Mouse (Mus musculus) neural tube, embryonic 11.5 days (tissue): ENCODE results near the gene Pde4d. TPM values are rescaled to one million over a fixed set of nuclear protein-coding genes. Genes with fewer than 3 reads are reported as not detected.

Experiments used
- ATAC-seq: fragments of 200-750 bp; cut with Nextera tagmentation; 2 replicates; pipeline ENCODE4 v1.8.0; 2017; ENCODE audit warnings: moderate number of reproducible peaks, mild to moderate bottlenecking, moderate TSS enrichment, moderate library complexity; ENCODE audit not compliant: insufficient read depth, low FRiP score, low TSS enrichment
- DNase-seq: peaks from one replicate; pipeline ENCODE4 v3.0.0-alpha.2; 2015; ENCODE audit warnings: low spot score
- H3K27ac ChIP-seq: fragments of 300-500 bp; sonication (generic); 2 replicates; pipeline ENCODE4 v1.5.1; 2014; ENCODE audit warnings: low read depth, mild to moderate bottlenecking, low read length
- H3K27me3 ChIP-seq: fragments of 300-500 bp; sonication (generic); 2 replicates; pipeline ENCODE4 v1.6.1; 2014; ENCODE audit warnings: mild to moderate bottlenecking, low read length, mixed read lengths; ENCODE audit not compliant: control insufficient read depth, insufficient read depth
- H3K36me3 ChIP-seq: fragments of 300-500 bp; sonication (generic); 2 replicates; pipeline ENCODE4 v1.6.1; 2014; ENCODE audit warnings: mild to moderate bottlenecking, low read length, moderate library complexity, mixed read lengths; ENCODE audit not compliant: control insufficient read depth, insufficient read depth
- H3K4me1 ChIP-seq: fragments of 300-500 bp; sonication (generic); 2 replicates; pipeline ENCODE4 v1.6.1; 2014; ENCODE audit warnings: low read length, mixed read lengths; ENCODE audit not compliant: control insufficient read depth, insufficient read depth
- H3K4me2 ChIP-seq: fragments of 300-500 bp; sonication (generic); 2 replicates; pipeline ENCODE4 v1.6.1; 2014; ENCODE audit warnings: low read depth, mild to moderate bottlenecking, moderate library complexity
- H3K4me3 ChIP-seq: fragments of 300-500 bp; sonication (generic); 2 replicates; pipeline ENCODE4 v1.5.1; 2014; ENCODE audit warnings: low read depth, low read length
- H3K9ac ChIP-seq: fragments of 300-500 bp; sonication (generic); 2 replicates; pipeline ENCODE4 v1.6.1; 2014; ENCODE audit warnings: mild to moderate bottlenecking, low read length
- H3K9me3 ChIP-seq: fragments of 300-500 bp; sonication (generic); 2 replicates; pipeline ENCODE4 v1.6.1; 2016; ENCODE audit warnings: low read length; ENCODE audit not compliant: control insufficient read depth
- WGBS: fragments of 180-500 bp; shearing (Covaris S2); extraction: QIAGEN DNeasy Blood & Tissue Kit; methylation state at CpG from one replicate; pipeline ENCODE4 v1.1.7; 2014; 5-methylcytosine and 5-hydroxymethylcytosine counted together
- polyA plus RNA-seq: library from polyadenylated mRNA; unstranded; fragments of >200 nt; fragmentation: Nextera tagmentation; extraction: Ambion mirVana; gene quantifications from 2 replicates; pipeline ENCODE4 v1.2.1, GENCODE M21; 2014

Gene Pde4d
- polyA plus RNA-seq, 1 experiment from 2014 or later = 11.1 TPM

- Histone ChIP-seq H3K4me1 (no peaks in the 10 kb centered on the region), H3K4me2 (no peak overlapping the region), H3K4me3 (no peak overlapping the region), H3K36me3 (no peaks in the 10 kb centered on the region), H3K27ac (no peak overlapping the region), H3K9me3 (no peaks in the 10 kb centered on the region), H3K9ac (no peak overlapping the region), H3K27me3 (no peaks in the 10 kb centered on the region)
- 89% methylated on average over 7 of the region's 7 CpGs for WGBS
- ATAC-seq (no peak), DNase-seq (no peak)
Observed at GRCm38 (mm10) chr13:109944822-109945551, 1495.2 kb downstream of the Pde4d start.

GRCm38 (mm10) chr13:109951466-109951865 lies 1501.7 kb downstream of the Pde4d start:
- Histone ChIP-seq H3K4me2 (no peak overlapping the region), H3K27me3 (no peaks in the 10 kb centered on the region), H3K4me3 (no peak overlapping the region), H3K27ac (no peak overlapping the region), H3K4me1 (no peaks in the 10 kb centered on the region), H3K9ac (no peak overlapping the region), H3K9me3 (no peaks in the 10 kb centered on the region), H3K36me3 (no peaks in the 10 kb centered on the region)
- DNase-seq (no peak), ATAC-seq (no peak)
- WGBS = 72% methylated on average over 14 of the region's 14 CpGs

- H3K27ac ChIP-seq = no peak overlapping the region
- no peak overlapping the region for H3K9ac ChIP-seq
- WGBS = 96% methylated on average over 8 of the region's 8 CpGs
- H3K36me3 ChIP-seq = no peaks in the 10 kb centered on the region
- ATAC-seq (no peak), DNase-seq (no peak)
- no peak overlapping the region for H3K4me3 ChIP-seq
- H3K4me1 ChIP-seq = no peaks in the 10 kb centered on the region
- no peaks in the 10 kb centered on the region for H3K9me3 ChIP-seq
- H3K4me2 ChIP-seq = no peak overlapping the region
- no peaks in the 10 kb centered on the region for H3K27me3 ChIP-seq
Observed at GRCm38 (mm10) chr13:109954189-109954588, 1504.4 kb downstream of the Pde4d start.

- 62% methylated on average over 4 of the region's 4 CpGs for WGBS
- Histone ChIP-seq H3K27me3 (no peaks in the 10 kb centered on the region), H3K27ac (no peak overlapping the region), H3K4me3 (no peak overlapping the region), H3K36me3 (no peaks in the 10 kb centered on the region), H3K9me3 (no peaks in the 10 kb centered on the region), H3K4me1 (no peaks in the 10 kb centered on the region), H3K4me2 (no peak overlapping the region), H3K9ac (no peak overlapping the region)
- ATAC-seq (no peak), DNase-seq (no peak)
Observed at GRCm38 (mm10) chr13:109957953-109958352, 1508.2 kb downstream of the Pde4d start.

GRCm38 (mm10) chr13:109982821-109983443 lies 1533.2 kb downstream of the Pde4d start:
- no peaks in the 10 kb centered on the region for H3K36me3 ChIP-seq
- H3K27me3 ChIP-seq = no peaks in the 10 kb centered on the region
- ATAC-seq (no peak), DNase-seq (no peak)
- H3K4me2 ChIP-seq = no peak overlapping the region
- no peak overlapping the region for H3K27ac ChIP-seq
- no peak overlapping the region for H3K9ac ChIP-seq
- no peaks in the 10 kb centered on the region for H3K9me3 ChIP-seq
- H3K4me3 ChIP-seq = no peak overlapping the region
- WGBS = 64% methylated on average over 10 of the region's 10 CpGs
- no peaks in the 10 kb centered on the region for H3K4me1 ChIP-seq

GRCm38 (mm10) chr13:109985411-109985810 lies 1535.7 kb downstream of the Pde4d start:
- WGBS = 86% methylated on average over 5 of the region's 5 CpGs
- H3K27me3 ChIP-seq = no peaks in the 10 kb centered on the region
- H3K9me3 ChIP-seq = no peaks in the 10 kb centered on the region
- no peaks in the 10 kb centered on the region for H3K4me1 ChIP-seq
- no peak overlapping the region for H3K4me2 ChIP-seq
- H3K36me3 ChIP-seq = no peaks in the 10 kb centered on the region
- no peak overlapping the region for H3K9ac ChIP-seq
- ATAC-seq (no peak), DNase-seq (no peak)
- no peak overlapping the region for H3K4me3 ChIP-seq
- H3K27ac ChIP-seq = no peak overlapping the region

GRCm38 (mm10) chr13:109985892-109986291 lies 1536.1 kb downstream of the Pde4d start:
- 75% methylated on average over 5 of the region's 5 CpGs for WGBS
- Histone ChIP-seq H3K27me3 (no peaks in the 10 kb centered on the region), H3K9ac (no peak overlapping the region), H3K4me3 (no peak overlapping the region), H3K27ac (no peak overlapping the region), H3K4me1 (no peaks in the 10 kb centered on the region), H3K9me3 (no peaks in the 10 kb centered on the region), H3K36me3 (no peaks in the 10 kb centered on the region), H3K4me2 (no peak overlapping the region)
- DNase-seq (no peak), ATAC-seq (no peak)

GRCm38 (mm10) chr13:109992775-109993505 lies 1543.2 kb downstream of the Pde4d start:
- no peak overlapping the region for H3K4me2 ChIP-seq
- no peaks in the 10 kb centered on the region for H3K27me3 ChIP-seq
- ATAC-seq = no peak
- 71% methylated on average over 5 of the region's 5 CpGs for WGBS
- no peak overlapping the region for H3K9ac ChIP-seq
- H3K36me3 ChIP-seq = no peaks in the 10 kb centered on the region
- no peak overlapping the region for H3K27ac ChIP-seq
- DNase-seq = no peak
- H3K4me3 ChIP-seq = no peak overlapping the region
- H3K4me1 ChIP-seq = no peaks in the 10 kb centered on the region
- no peaks in the 10 kb centered on the region for H3K9me3 ChIP-seq
